Mouse (Mus musculus) cerebellum, postnatal 10 days (tissue): ENCODE data around the gene Myocos.

Experiments
- DNase-seq, 2 experiments: peaks; one replicate each; pipeline ENCODE4 v3.0.0; 2021; ENCODE audit warnings: mixed read lengths in 2 of 2

Gene Myocos

GRCm38 (mm10) chr1:162611191-162611590 lies 46.8 kb downstream of the Myocos start:
- no peak for DNase-seq

GRCm38 (mm10) chr1:162609633-162610250 lies 48.3 kb downstream of the Myocos start:
- no peak for DNase-seq

- DNase-seq: no peak
Observed at GRCm38 (mm10) chr1:162608127-162608526, 49.9 kb downstream of the Myocos start.

GRCm38 (mm10) chr1:162601288-162601687 lies 56.7 kb downstream of the Myocos start:
- DNase-seq: peak; percentile 28 to 30

- no peak for DNase-seq
Observed at GRCm38 (mm10) chr1:162599617-162600016, 58.4 kb downstream of the Myocos start.

- DNase-seq: no peak
Observed at GRCm38 (mm10) chr1:162597379-162598102, 60.5 kb downstream of the Myocos start.
